In the genomic region with DNA sequence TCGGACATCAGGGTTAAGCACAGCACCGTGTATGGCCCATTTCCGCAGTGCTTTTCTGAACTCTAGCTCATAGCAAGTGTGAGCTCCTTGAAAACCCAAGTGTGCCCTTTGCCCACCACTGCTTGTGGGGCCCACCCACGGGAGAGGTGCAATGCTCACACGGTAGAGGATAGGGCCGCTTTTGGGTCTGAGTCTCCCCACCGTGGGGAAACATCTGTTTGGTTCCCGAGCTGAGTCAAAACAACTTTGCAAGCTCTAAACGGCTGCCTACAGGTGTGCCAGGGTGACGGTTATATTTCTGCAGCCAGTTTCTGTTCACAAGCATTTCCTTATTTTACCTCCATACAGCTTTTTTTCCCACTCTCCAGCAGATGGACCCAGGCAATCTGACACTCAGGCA, we compare ENCODE assay signal across 20 mouse cellular contexts. TPM values are rescaled to one million over a fixed set of nuclear protein-coding genes. Genes with fewer than 3 reads are reported as not detected.
DNase-seq lines count a peak whose midpoint lies in the region; ATAC-seq and TF ChIP-seq lines count a peak whose summit lies in the region.
"Had no signal": no experiment of that assay in that cellular context is flagged by ENCODE, and none has a peak within 500 bp of the region (broad histone marks: within the 10 kb centered on the region; RNA-seq: fewer than 3 reads in every experiment).

No protein-coding gene starts in this region.

- H3K36me3 ChIP-seq in testis, adult 2 months (ENCODE audit: control insufficient read depth, insufficient read depth, low read length): no peaks in the 10 kb centered on the region
- H3K36me3 ChIP-seq in liver, embryonic 12.5 days: no peaks in the 10 kb centered on the region
- H3K36me3 ChIP-seq: embryonic facial prominence, embryonic 13.5 days; forebrain, embryonic 12.5 days; G1E; hindbrain, embryonic 10.5 days had no signal

- WGBS in liver, embryonic 12.5 days (ENCODE audit: insufficient replicate concordance): 69% methylated on average over 10 of the region's 10 CpGs

- peak overlapping the region; percentile 71 for H3K4me3 ChIP-seq in testis, adult 2 months (ENCODE audit: control insufficient read depth, low read depth, low read length)
- H3K4me3 ChIP-seq in liver, embryonic 12.5 days: no peak overlapping the region
- H3K4me3 ChIP-seq: embryonic facial prominence, embryonic 13.5 days; forebrain, embryonic 12.5 days; gastrocnemius, adult 2 months; hindbrain, embryonic 10.5 days had no signal

- no peak for ATAC-seq in liver, embryonic 12.5 days
- ATAC-seq: CD4-positive, CD25-positive, alpha-beta regulatory T cell, adult 4 months had no signal

- DNase-seq in testis, postnatal 14 days (ENCODE audit: low spot score): no peak
- peak; percentile 91 for DNase-seq in thymus, postnatal 0 days (ENCODE audit: low spot score)
- DNase-seq in thymus, postnatal 36 days: peak; percentile 53 to 73
- no peak for DNase-seq in adrenal gland, adult 18-20 months (ENCODE audit: low spot score in 2 of 2)
- DNase-seq: adrenal gland, postnatal 25 days; B cell, adult 2 months; cerebellum, adult 18-20 months; cerebellum, adult 9-11 months; gastrocnemius, adult 2 months; gastrocnemius, postnatal 25 days had no signal

- no peaks in the 10 kb centered on the region for H3K9me3 ChIP-seq in liver, embryonic 12.5 days (replicated peaks)
- H3K9me3 ChIP-seq: forebrain, embryonic 12.5 days; hindbrain, embryonic 10.5 days had no signal

- no peak for TF ChIP-seq POLR2A in testis, adult 2 months (IDR thresholded peaks at IDR 0.05; ENCODE audit: control insufficient read depth, low read depth, low read length)

- no peak overlapping the region for H3K27ac ChIP-seq in testis, adult 2 months (ENCODE audit: control insufficient read depth, insufficient read depth, low read depth, low read length)
- no peak overlapping the region for H3K27ac ChIP-seq in liver, embryonic 12.5 days
- H3K27ac ChIP-seq: embryonic facial prominence, embryonic 13.5 days; forebrain, embryonic 12.5 days; gastrocnemius, adult 2 months; hindbrain, embryonic 10.5 days; hindbrain, embryonic 14.5 days had no signal

- H3K9ac ChIP-seq in liver, embryonic 12.5 days: no peak overlapping the region
- H3K9ac ChIP-seq: embryonic facial prominence, embryonic 13.5 days; forebrain, embryonic 12.5 days; hindbrain, embryonic 14.5 days had no signal

- H3K4me2 ChIP-seq in liver, embryonic 12.5 days: no peak overlapping the region
- H3K4me2 ChIP-seq: embryonic facial prominence, embryonic 13.5 days; forebrain, embryonic 12.5 days; hindbrain, embryonic 14.5 days had no signal

- H3K4me1 ChIP-seq in testis, adult 2 months (ENCODE audit: control insufficient read depth, insufficient read depth, low read length): peaks cover 12% of the 10 kb centered on the region
- no peaks in the 10 kb centered on the region for H3K4me1 ChIP-seq in liver, embryonic 12.5 days
- H3K4me1 ChIP-seq: embryonic facial prominence, embryonic 13.5 days; forebrain, embryonic 12.5 days; hindbrain, embryonic 10.5 days had no signal

- no peak for TF ChIP-seq CTCF in testis, adult 2 months (IDR thresholded peaks at IDR 0.05; ENCODE audit: control insufficient read depth, insufficient read depth, insufficient replicate concordance, low read depth, low read length)

- no peaks in the 10 kb centered on the region for H3K27me3 ChIP-seq in testis, adult 2 months (ENCODE audit: control insufficient read depth, insufficient read depth, low read length)
- H3K27me3 ChIP-seq in liver, embryonic 12.5 days (replicated peaks): no peaks in the 10 kb centered on the region
- H3K27me3 ChIP-seq: embryonic facial prominence, embryonic 13.5 days; forebrain, embryonic 12.5 days had no signal

RNA-seq across cellular contexts. Expression of a gene that starts 2.3 kb away (rescaled TPM):
- polyA plus RNA-seq in testis, adult 2 months (2012; rRNA removed): 6.2 and 8.6 TPM in 2 replicates
- 1.4 and 1.9 TPM in 2 replicates for polyA plus RNA-seq in thymus, postnatal 0 days (2015; fragmentation: Nextera tagmentation; extraction: Ambion mirVana)
- total RNA-seq in adrenal gland, adult 18-20 months (2021): not detected
- 0.05 TPM in 2 replicates for polyA plus RNA-seq in liver, embryonic 12.5 days (2016; fragmentation: Nextera tagmentation; extraction: Ambion mirVana)
- total RNA-seq: adrenal gland, postnatal 25 days; gastrocnemius, adult 2 months; gastrocnemius, postnatal 25 days; granulocyte monocyte progenitor cell, adult 5-6 weeks; heart, adult 8-10 months had no signal
- polyA plus RNA-seq: CD4-positive, CD25-positive, alpha-beta regulatory T cell, adult 4 months had no signal

RNA-seq across cellular contexts. Expression of a gene that starts 31.5 kb away (rescaled TPM):
- 11.0 and 15.0 TPM in 2 replicates for polyA plus RNA-seq in testis, adult 2 months (2012; rRNA removed)
- 18.3 and 22.0 TPM in 2 replicates for polyA plus RNA-seq in thymus, postnatal 0 days (2015; fragmentation: Nextera tagmentation; extraction: Ambion mirVana)
- total RNA-seq in adrenal gland, adult 18-20 months (2021): 10 to 100 TPM; 22.3 to 29.7 TPM
- 9.5 and 9.6 TPM in 2 replicates for polyA plus RNA-seq in liver, embryonic 12.5 days (2016; fragmentation: Nextera tagmentation; extraction: Ambion mirVana)

RNA-seq across cellular contexts. Expression of a gene that starts 50.9 kb away (rescaled TPM):
- 60.4 and 79.5 TPM in 2 replicates for polyA plus RNA-seq in testis, adult 2 months (2012; rRNA removed)
- polyA plus RNA-seq in thymus, postnatal 0 days (2015; fragmentation: Nextera tagmentation; extraction: Ambion mirVana): 69.8 and 81.6 TPM in 2 replicates
- 100 to 1,000 TPM; 189 to 209 TPM for total RNA-seq in adrenal gland, adult 18-20 months (2021)
- 48.0 and 49.3 TPM in 2 replicates for polyA plus RNA-seq in liver, embryonic 12.5 days (2016; fragmentation: Nextera tagmentation; extraction: Ambion mirVana)

Comparison
In these comparisons a context has a peak if more than half of its experiments do, and no peak if none do; other contexts are left out.
1. DNase-seq: peak in thymus, postnatal 0 days (single experiment) and thymus, postnatal 36 days (2 of 2); none in testis, postnatal 14 days (single experiment) and adrenal gland, adult 18-20 months (0 of 2).